Mouse (Mus musculus) MEL (cell line): Measurements from ENCODE around the gene Olfr67. TPM values are rescaled to one million over a fixed set of nuclear protein-coding genes. Genes with fewer than 3 reads are reported as not detected.

Experiments used
- DNase-seq: peaks from one replicate; pipeline ENCODE4 v3.0.0; 2011; ENCODE audit warnings: low read depth, low spot score
- H3K27ac ChIP-seq: 2 replicates; pipeline ENCODE4 v1.5.1; 2012; ENCODE audit warnings: low read depth, mild to moderate bottlenecking, control low read depth, low read length, moderate library complexity; ENCODE audit not compliant: control insufficient read depth
- H3K27me3 ChIP-seq, 2 experiments: fragments of 150-350 bp in 1 of 2; sonication (generic) in 1 of 2; 2 replicates each; pipeline ENCODE4 v1.6.1; 2012; ENCODE audit warnings: low read length in 2 of 2, mild to moderate bottlenecking in 2 of 2, improper control_type of control experiment in 1 of 2, moderate library complexity in 1 of 2; ENCODE audit not compliant: insufficient read depth in 2 of 2, control insufficient read depth in 1 of 2
- H3K36me3 ChIP-seq, 2 experiments: 2 replicates each; pipeline ENCODE4 v1.6.1; 2012 to 2014; ENCODE audit warnings: low read length in 2 of 2, improper control_type of control experiment in 1 of 2, inconsistent platforms in 1 of 2, mild to moderate bottlenecking in 1 of 2; ENCODE audit not compliant: insufficient read depth in 2 of 2, control insufficient read depth in 1 of 2
- H3K4me1 ChIP-seq, 2 experiments: fragments of 150-350 bp in 1 of 2; sonication (generic) in 1 of 2; 2 replicates each; pipeline ENCODE4 v1.6.1; 2012; ENCODE audit warnings: low read length in 2 of 2, improper control_type of control experiment in 1 of 2, mild to moderate bottlenecking in 1 of 2; ENCODE audit not compliant: insufficient read depth in 2 of 2, control insufficient read depth in 1 of 2
- H3K4me3 ChIP-seq, 2 experiments: fragments of 150-350 bp in 1 of 2; sonication (generic) in 1 of 2; 2 replicates each; pipeline ENCODE4 v1.5.1; 2012; ENCODE audit warnings: low read depth in 2 of 2, low read length in 2 of 2, mild to moderate bottlenecking in 2 of 2, moderate library complexity in 2 of 2, control low read depth in 1 of 2, improper control_type of control experiment in 1 of 2; ENCODE audit not compliant: control insufficient read depth in 1 of 2, insufficient read depth in 1 of 2
- H3K79me2 ChIP-seq: 2 replicates; pipeline ENCODE4 v1.6.1; 2012; ENCODE audit warnings: mild to moderate bottlenecking, low read length, moderate library complexity; ENCODE audit not compliant: control insufficient read depth, poor library complexity, insufficient read depth
- H3K9ac ChIP-seq: 2 replicates; pipeline ENCODE4 v1.6.1; 2012; ENCODE audit warnings: low read depth, mild to moderate bottlenecking, control low read depth, low read length, moderate library complexity; ENCODE audit not compliant: control insufficient read depth, poor library complexity, severe bottlenecking
- H3K9me3 ChIP-seq: fragments of 150-350 bp; sonication (generic); replicated peaks from 2 replicates; pipeline ENCODE4 v1.6.1; 2012; ENCODE audit warnings: mild to moderate bottlenecking, low read length, improper control_type of control experiment, moderate library complexity; ENCODE audit not compliant: insufficient read depth
- BHLHE40 ChIP-seq: IDR thresholded peaks from 2 replicates; pipeline ENCODE4 v1.6.1; 2012; ENCODE audit warnings: low read depth, mild to moderate bottlenecking, inconsistent platforms, low read length, improper control_type of control experiment, borderline replicate concordance
- CHD2 ChIP-seq: IDR thresholded peaks from 2 replicates; pipeline ENCODE4 v1.6.1; 2011; ENCODE audit warnings: low read length, improper control_type of control experiment
- CTCF ChIP-seq, 3 experiments: IDR thresholded peaks in 2 of 3; conservative IDR thresholded peaks in 1 of 3; 2 replicates each; pipeline ENCODE4 v1.5.1; 2011 to 2012; ENCODE audit warnings: low read length in 3 of 3, low read depth in 2 of 3, mild to moderate bottlenecking in 2 of 3, improper control_type of control experiment in 1 of 3, inconsistent platforms in 1 of 3, mixed read lengths in 1 of 3, moderate library complexity in 1 of 3; ENCODE audit not compliant: control insufficient read depth in 1 of 3, insufficient read depth in 1 of 3, poor library complexity in 1 of 3, severe bottlenecking in 1 of 3
- EP300 ChIP-seq, 2 experiments: IDR thresholded peaks; 2 replicates each; pipeline ENCODE4 v1.6.1; 2011; ENCODE audit warnings: improper control_type of control experiment in 2 of 2, low read length in 2 of 2, low read depth in 1 of 2, mild to moderate bottlenecking in 1 of 2
- ETS1 ChIP-seq: IDR thresholded peaks from 2 replicates; pipeline ENCODE4 v1.6.1; 2012; ENCODE audit warnings: low read depth, mild to moderate bottlenecking, inconsistent platforms, low read length, improper control_type of control experiment, moderate library complexity
- GABPA ChIP-seq: IDR thresholded peaks from 2 replicates; pipeline ENCODE4 v1.6.1; 2012; ENCODE audit warnings: low read depth, mild to moderate bottlenecking, inconsistent platforms, low read length, improper control_type of control experiment, moderate library complexity
- GATA1 ChIP-seq: IDR thresholded peaks from 2 replicates; pipeline ENCODE4 v1.6.1; 2011; ENCODE audit warnings: low read depth, low read length, improper control_type of control experiment
- HCFC1 ChIP-seq: IDR thresholded peaks from 2 replicates; pipeline ENCODE4 v1.6.1; 2012; ENCODE audit warnings: low read depth, mild to moderate bottlenecking, inconsistent platforms, low read length, improper control_type of control experiment, moderate library complexity
- KAT2A ChIP-seq: conservative IDR thresholded peaks from 2 replicates; pipeline ENCODE4 v1.6.1; 2012; ENCODE audit warnings: low read depth, low read length, improper control_type of control experiment, inconsistent platforms
- MAZ ChIP-seq: IDR thresholded peaks from 2 replicates; pipeline ENCODE4 v1.6.1; 2012; ENCODE audit warnings: low read depth, mild to moderate bottlenecking, inconsistent platforms, low read length, improper control_type of control experiment
- NELFE ChIP-seq: IDR thresholded peaks from 2 replicates; pipeline ENCODE4 v1.6.1; 2011; ENCODE audit warnings: low read depth, low read length, improper control_type of control experiment
- POLR2AphosphoS5 ChIP-seq: IDR thresholded peaks from 2 replicates; pipeline ENCODE4 v1.6.1; 2012; ENCODE audit warnings: low read depth, borderline replicate concordance, mild to moderate bottlenecking, inconsistent platforms, low read length, moderate library complexity, mixed read lengths
- RCOR1 ChIP-seq: IDR thresholded peaks from 2 replicates; pipeline ENCODE4 v1.6.1; 2012; ENCODE audit warnings: low read depth, mild to moderate bottlenecking, inconsistent platforms, low read length, improper control_type of control experiment
- SIN3A ChIP-seq: IDR thresholded peaks from 2 replicates; pipeline ENCODE4 v1.6.1; 2012; ENCODE audit warnings: low read length, improper control_type of control experiment, inconsistent platforms
- USF1 ChIP-seq: IDR thresholded peaks from 2 replicates; pipeline ENCODE4 v1.6.1; 2014; ENCODE audit warnings: low read depth, mild to moderate bottlenecking, inconsistent platforms, low read length, improper control_type of control experiment, moderate library complexity
- ZKSCAN1 ChIP-seq: IDR thresholded peaks from 2 replicates; pipeline ENCODE4 v1.6.1; 2012; ENCODE audit warnings: low read depth, mild to moderate bottlenecking, inconsistent platforms, low read length, improper control_type of control experiment, moderate library complexity
- polyA plus RNA-seq, 2 experiments: library from polyadenylated mRNA; stranded (reverse) in 1 of 2; unstranded in 1 of 2; fragments of >175 nt in 1 of 2; fragments of >200 nt in 1 of 2; gene quantifications; 2 replicates each; pipeline versions ENCODE4 v1.2.1 to v1.2.4; 2012; ENCODE audit warnings: low replicate concordance in 2 of 2, low read depth in 1 of 2; ENCODE audit not compliant: insufficient read length in 2 of 2, insufficient read depth in 1 of 2, missing spikeins in 1 of 2
- total RNA-seq: library from RNA; depleted of rRNA; stranded (reverse); fragments of 300-350 nt; gene quantifications from 2 replicates; pipeline ENCODE4 v1.2.3, GENCODE M21; 2012; rRNA removed

Gene Olfr67
- total and polyA plus RNA-seq, 3 experiments = not detected

DNA sequence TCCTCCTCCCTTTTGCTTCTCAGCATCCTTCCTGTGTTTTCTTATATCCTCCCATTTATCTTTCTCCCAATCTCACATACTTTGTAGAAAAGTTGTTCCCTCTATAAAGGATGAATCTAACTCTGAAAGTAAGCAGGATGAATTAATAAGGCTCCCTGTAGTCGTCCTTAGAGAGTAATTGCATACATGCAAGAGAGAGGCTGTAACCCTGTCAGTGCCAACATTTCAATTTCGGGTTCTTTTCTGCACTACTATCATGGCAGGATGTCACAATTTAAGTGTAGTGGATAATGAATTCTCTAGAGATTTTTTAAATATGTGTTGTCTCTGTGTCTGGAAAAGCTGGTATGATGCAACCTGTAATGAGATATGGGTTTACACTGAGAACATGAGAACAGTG, 34.4 kb downstream of the Olfr67 start, which contains the start of gene Olfr630:
Gene Olfr630, minus strand, starts transcription at position 101 of the 400 bp plus-strand sequence.
- Histone ChIP-seq H3K4me3 (no peak within 1 kb of the TSS), H3K4me1 (no peaks in the 10 kb centered on the region), H3K36me3 (no peaks in the 10 kb centered on the region), H3K9ac (no peak within 1 kb of the TSS), H3K9me3 (no peaks in the 10 kb centered on the region), H3K27me3 (peaks cover 0 to 2% of the 10 kb centered on the region in 2 experiments; a peak in 1 of 4 replicates), H3K79me2 (no peaks in the 10 kb centered on the region), H3K27ac (no peak within 1 kb of the TSS)
- TF ChIP-seq ETS1 (no peak), CHD2 (no peak), POLR2AphosphoS5 (no peak)
- no peak for DNase-seq

DNA sequence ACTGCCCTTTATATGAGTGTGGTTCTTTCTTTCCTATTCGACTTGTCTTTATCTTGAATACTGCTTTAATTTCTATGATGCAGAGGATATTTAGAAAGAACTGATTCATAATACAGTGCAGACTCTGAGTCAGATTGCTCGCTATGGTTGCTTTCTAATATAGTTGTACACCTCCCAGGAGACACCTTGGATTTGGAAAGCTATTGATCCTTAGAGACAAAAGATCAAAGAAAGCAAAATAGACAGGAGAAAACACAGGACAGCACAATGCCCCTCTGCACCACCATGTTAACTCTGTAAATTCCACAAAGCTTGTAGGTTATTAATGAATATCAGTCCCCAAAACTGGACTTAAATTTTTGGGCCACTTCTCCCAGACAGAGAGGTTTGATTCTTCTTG, 46.8 kb downstream of the Olfr67 start, which contains the start of gene Olfr629:
Gene Olfr629, minus strand, starts transcription at position 101 of the 400 bp plus-strand sequence.
- no peak for TF ChIP-seq POLR2AphosphoS5
- no peak for TF ChIP-seq USF1
- TF ChIP-seq KAT2A = no peak
- TF ChIP-seq HCFC1 = no peak
- no peak for TF ChIP-seq SIN3A
- TF ChIP-seq MAZ = no peak
- no peak for TF ChIP-seq CTCF (IDR thresholded peaks at IDR 0.05 in 2 of 3, conservative IDR thresholded peaks at IDR 0.05 in 1 of 3; ENCODE audit: control insufficient read depth in 1 of 3, insufficient read depth in 1 of 3, low read depth in 2 of 3, low read length in 3 of 3, poor library complexity in 1 of 3, severe bottlenecking in 1 of 3)
- TF ChIP-seq GATA1 = no peak
- no peak for TF ChIP-seq RCOR1
- TF ChIP-seq NELFE = no peak
- no peak for TF ChIP-seq EP300 (IDR thresholded peaks at IDR 0.05; ENCODE audit: low read depth in 1 of 2, low read length in 2 of 2)
- TF ChIP-seq GABPA = no peak
- TF ChIP-seq ZKSCAN1 = no peak
- TF ChIP-seq BHLHE40 = no peak
- TF ChIP-seq, all 39 proteins: peak for 0
- no peaks in the 10 kb centered on the region for H3K9me3 ChIP-seq

More for the DNA sequence above, 46.8 kb downstream of the Olfr67 start, which contains the start of gene Olfr629:
- Histone ChIP-seq H3K27me3 (no peaks in the 10 kb centered on the region), H3K4me3 (no peak within 1 kb of the TSS), H3K79me2 (no peaks in the 10 kb centered on the region), H3K27ac (no peak within 1 kb of the TSS), H3K4me1 (no peaks in the 10 kb centered on the region), H3K36me3 (no peaks in the 10 kb centered on the region), H3K9ac (no peak within 1 kb of the TSS)
- DNase-seq = no peak

Other genes with a start within 250 kb of the Olfr67 start
Only the 30 nearest of the 34 such genes appear.
- not detected in 2 replicates for gene Olfr616, start 222.7 kb downstream of the Olfr67 start, total RNA-seq
- gene Olfr616, start 222.7 kb downstream of the Olfr67 start, polyA plus RNA-seq = not detected
- not detected in 2 replicates for gene Olfr617, start 218.8 kb downstream of the Olfr67 start, total RNA-seq
- gene Olfr617, start 218.8 kb downstream of the Olfr67 start, polyA plus RNA-seq = not detected
- not detected in 2 replicates for gene Olfr618, start 201.7 kb downstream of the Olfr67 start, total RNA-seq
- gene Olfr618, start 201.7 kb downstream of the Olfr67 start, polyA plus RNA-seq = not detected
- not detected in 2 replicates for gene Olfr619, start 191.2 kb downstream of the Olfr67 start, total RNA-seq
- not detected for gene Olfr619, start 191.2 kb downstream of the Olfr67 start, polyA plus RNA-seq
- gene Olfr620, start 179.3 kb downstream of the Olfr67 start, total RNA-seq = not detected in 2 replicates
- gene Olfr620, start 179.3 kb downstream of the Olfr67 start, polyA plus RNA-seq = under 1 TPM in 1 of 2 experiments, not detected in 1; 0.03 TPM
- gene Olfr622, start 149.1 kb downstream of the Olfr67 start, total RNA-seq = not detected in 2 replicates
- not detected for gene Olfr622, start 149.1 kb downstream of the Olfr67 start, polyA plus RNA-seq
- gene Olfr623, start 128.1 kb downstream of the Olfr67 start, total RNA-seq = not detected in 2 replicates
- gene Olfr623, start 128.1 kb downstream of the Olfr67 start, polyA plus RNA-seq = not detected
- under 0.01 TPM in 1 of 2 replicates, not detected in the other for gene Olfr624, start 120.6 kb downstream of the Olfr67 start, total RNA-seq
- gene Olfr624, start 120.6 kb downstream of the Olfr67 start, polyA plus RNA-seq = under 1 TPM in 1 of 2 experiments, not detected in 1; 0.04 TPM
- gene Olfr625-ps1, start 109.1 kb downstream of the Olfr67 start, total RNA-seq = not detected in 2 replicates
- gene Olfr625-ps1, start 109.1 kb downstream of the Olfr67 start, polyA plus RNA-seq = not detected
- gene Olfr243, start 77.2 kb downstream of the Olfr67 start, total RNA-seq = not detected in 2 replicates
- gene Olfr243, start 77.2 kb downstream of the Olfr67 start, polyA plus RNA-seq = not detected
- not detected in 2 replicates for gene Olfr628, start 61.4 kb downstream of the Olfr67 start, total RNA-seq
- not detected for gene Olfr628, start 61.4 kb downstream of the Olfr67 start, polyA plus RNA-seq
- not detected in 2 replicates for gene Olfr629, start 46.9 kb downstream of the Olfr67 start, total RNA-seq
- not detected for gene Olfr629, start 46.9 kb downstream of the Olfr67 start, polyA plus RNA-seq
- not detected in 2 replicates for gene Olfr630, start 34.5 kb downstream of the Olfr67 start, total RNA-seq
- not detected for gene Olfr630, start 34.5 kb downstream of the Olfr67 start, polyA plus RNA-seq
- not detected in 2 replicates for gene Olfr69, start 20.2 kb downstream of the Olfr67 start, total RNA-seq
- gene Olfr69, start 20.2 kb downstream of the Olfr67 start, polyA plus RNA-seq = not detected
- not detected in 2 replicates for gene Olfr68, start 12.1 kb downstream of the Olfr67 start, total RNA-seq
- not detected for gene Olfr68, start 12.1 kb downstream of the Olfr67 start, polyA plus RNA-seq
- gene Hbb-bt, start 22.2 kb upstream of the Olfr67 start, total RNA-seq = 120 and 191 TPM in 2 replicates
- 100 to 1,000 TPM in 1 of 2 experiments, not detected in 1; 118 TPM for gene Hbb-bt, start 22.2 kb upstream of the Olfr67 start, polyA plus RNA-seq
- gene Hbb-bs, start 36.3 kb upstream of the Olfr67 start, total RNA-seq = 79.0 and 138 TPM in 2 replicates
- gene Hbb-bs, start 36.3 kb upstream of the Olfr67 start, polyA plus RNA-seq = 100 to 1,000 TPM in 1 of 2 experiments, not detected in 1; 208 TPM
- not detected in 2 replicates for gene Hbb-bh2, start 48.7 kb upstream of the Olfr67 start, total RNA-seq
- gene Hbb-bh2, start 48.7 kb upstream of the Olfr67 start, polyA plus RNA-seq = not detected
- not detected in 2 replicates for gene Hbb-bh1, start 51.3 kb upstream of the Olfr67 start, total RNA-seq
- under 1 TPM in 1 of 2 experiments, not detected in 1; 0.15 TPM for gene Hbb-bh1, start 51.3 kb upstream of the Olfr67 start, polyA plus RNA-seq
- not detected in 2 replicates for gene Hbb-y, start 61.4 kb upstream of the Olfr67 start, total RNA-seq
- under 1 TPM in 1 of 2 experiments, not detected in 1; 0.11 TPM for gene Hbb-y, start 61.4 kb upstream of the Olfr67 start, polyA plus RNA-seq
- not detected in 2 replicates for gene Olfr66, start 94.4 kb upstream of the Olfr67 start, total RNA-seq
- gene Olfr66, start 94.4 kb upstream of the Olfr67 start, polyA plus RNA-seq = not detected
- not detected in 2 replicates for gene Olfr64, start 102.7 kb upstream of the Olfr67 start, total RNA-seq
- not detected for gene Olfr64, start 102.7 kb upstream of the Olfr67 start, polyA plus RNA-seq
- not detected in 2 replicates for gene Olfr65, start 111.7 kb upstream of the Olfr67 start, total RNA-seq
- gene Olfr65, start 111.7 kb upstream of the Olfr67 start, polyA plus RNA-seq = not detected
- not detected in 2 replicates for gene Olfr631, start 137.0 kb upstream of the Olfr67 start, total RNA-seq
- not detected for gene Olfr631, start 137.0 kb upstream of the Olfr67 start, polyA plus RNA-seq
- not detected in 2 replicates for gene Olfr632, start 142.5 kb upstream of the Olfr67 start, total RNA-seq
- not detected for gene Olfr632, start 142.5 kb upstream of the Olfr67 start, polyA plus RNA-seq
- gene Olfr633, start 152.6 kb upstream of the Olfr67 start, total RNA-seq = not detected in 2 replicates
- not detected for gene Olfr633, start 152.6 kb upstream of the Olfr67 start, polyA plus RNA-seq
- not detected in 2 replicates for gene Olfr635, start 179.3 kb upstream of the Olfr67 start, total RNA-seq
- gene Olfr635, start 179.3 kb upstream of the Olfr67 start, polyA plus RNA-seq = not detected
- gene Olfr638, start 206.9 kb upstream of the Olfr67 start, total RNA-seq = not detected in 2 replicates
- gene Olfr638, start 206.9 kb upstream of the Olfr67 start, polyA plus RNA-seq = not detected
- gene Olfr639, start 225.5 kb upstream of the Olfr67 start, total RNA-seq = not detected in 2 replicates
- gene Olfr639, start 225.5 kb upstream of the Olfr67 start, polyA plus RNA-seq = under 1 TPM in 1 of 2 experiments, not detected in 1; 0.03 TPM
- gene Olfr640, start 233.8 kb upstream of the Olfr67 start, total RNA-seq = not detected in 2 replicates
- gene Olfr640, start 233.8 kb upstream of the Olfr67 start, polyA plus RNA-seq = not detected